Mouse (Mus musculus): ENCODE results near the gene Ubtf. TPM values are rescaled to one million over a fixed set of nuclear protein-coding genes. Genes with fewer than 3 reads are reported as not detected.

Ubtf gene
- polyA plus RNA-seq (2014; fragmentation: Illumina TruSeq; extraction: RNeasy Lipid Tissue Mini Kit (QIAGEN cat#74804)), result 54.4 TPM

DNA sequence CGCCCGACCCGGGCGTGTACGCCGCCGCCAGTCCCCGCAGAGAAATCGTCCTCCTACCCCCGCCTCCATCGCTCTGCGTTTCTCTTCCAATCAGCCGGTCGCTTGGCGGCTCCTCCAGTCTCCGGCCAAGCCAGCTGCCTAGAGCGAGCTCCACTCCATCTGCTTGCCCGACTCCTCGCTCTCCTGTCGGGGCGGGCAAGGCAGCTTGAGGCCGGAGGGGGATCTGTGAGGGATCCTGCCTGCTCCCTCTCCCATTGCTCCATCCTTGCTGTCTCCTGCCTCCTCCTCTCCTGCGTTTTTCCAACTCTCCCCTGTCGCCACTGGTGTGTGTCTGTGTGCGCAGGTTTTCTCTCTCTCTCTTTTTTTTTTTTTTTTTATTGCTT, at the start of gene Ubtf:
Gene Ubtf (minus strand): TSS at position 333 of the 383 bp plus-strand sequence.

DNA sequence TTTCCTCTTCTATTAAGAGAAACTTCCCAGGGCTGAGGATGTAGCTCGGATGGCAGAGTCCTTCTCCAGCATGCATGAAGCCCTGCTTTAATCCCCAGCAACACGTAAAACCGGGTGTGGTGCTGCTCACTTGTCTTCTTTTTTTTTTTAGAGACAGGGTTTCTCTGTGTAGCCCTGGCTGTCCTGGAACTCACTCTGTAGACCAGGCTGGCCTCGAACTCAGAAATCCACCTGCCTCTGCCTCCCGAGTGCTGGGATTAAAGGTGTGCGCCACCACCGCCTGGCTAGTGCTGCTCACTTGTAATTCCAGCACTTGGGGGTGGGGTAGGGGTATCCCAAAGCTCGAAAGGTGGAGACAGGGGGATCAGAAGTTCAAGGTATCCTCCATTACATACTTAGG, 46.6 kb upstream of the Ubtf start, which contains the start of gene Slc4a1:
Gene Slc4a1 (minus strand): TSS at position 101 of the 400 bp plus-strand sequence.

DNA sequence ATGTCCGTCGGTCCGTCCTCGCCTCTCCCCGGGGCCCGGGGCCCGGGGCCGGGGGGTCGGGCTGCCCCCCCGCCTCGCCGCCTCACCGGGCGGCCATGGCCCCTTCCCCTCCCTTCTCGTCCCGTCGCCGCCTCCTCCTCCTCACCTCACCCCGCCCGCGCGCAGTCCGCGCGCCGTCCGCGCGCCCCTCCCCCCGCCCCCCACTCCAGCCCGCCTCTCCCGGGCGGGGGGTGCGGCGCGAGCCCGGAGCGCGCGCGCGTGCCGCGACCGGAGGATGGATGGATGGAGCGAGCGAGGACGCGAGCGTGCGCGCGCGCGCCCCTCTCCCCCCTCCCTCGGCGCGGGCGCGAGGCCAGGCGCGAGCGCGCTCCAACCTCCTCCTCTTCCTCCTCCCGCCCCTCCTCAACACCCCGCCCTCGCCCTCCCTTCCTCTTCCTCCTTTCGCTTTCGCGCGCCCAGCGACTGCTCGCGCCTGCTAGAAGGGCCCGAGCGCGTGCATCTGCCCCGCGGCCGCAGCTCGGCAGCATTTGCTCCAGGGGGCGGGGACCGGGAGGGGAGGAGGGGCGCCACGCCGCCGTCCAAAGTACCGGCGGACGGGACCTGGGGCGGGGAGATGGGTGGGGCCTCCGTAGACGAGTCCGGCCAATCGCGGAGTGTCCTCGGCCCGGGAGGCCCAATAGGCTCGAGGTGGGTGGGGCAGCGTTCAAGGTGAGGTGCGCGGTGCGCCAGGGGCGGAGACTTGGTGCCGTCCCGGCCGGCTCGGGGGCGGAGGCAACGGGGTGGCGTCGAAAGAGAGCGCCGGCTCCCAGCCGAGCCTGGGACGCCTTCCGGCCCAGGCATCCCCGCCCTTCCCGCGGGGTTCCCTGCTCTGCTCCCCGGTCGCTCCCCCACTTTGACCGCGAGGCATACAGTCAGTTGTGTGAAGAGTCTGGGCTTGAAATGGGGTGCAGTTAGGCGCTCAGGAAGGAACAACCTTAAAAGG, 22.8 kb downstream of the Ubtf start, which contains the start of gene Atxn7l3:
Gene Atxn7l3 (minus strand): TSS at position 141 of the 982 bp plus-strand sequence.

DNA sequence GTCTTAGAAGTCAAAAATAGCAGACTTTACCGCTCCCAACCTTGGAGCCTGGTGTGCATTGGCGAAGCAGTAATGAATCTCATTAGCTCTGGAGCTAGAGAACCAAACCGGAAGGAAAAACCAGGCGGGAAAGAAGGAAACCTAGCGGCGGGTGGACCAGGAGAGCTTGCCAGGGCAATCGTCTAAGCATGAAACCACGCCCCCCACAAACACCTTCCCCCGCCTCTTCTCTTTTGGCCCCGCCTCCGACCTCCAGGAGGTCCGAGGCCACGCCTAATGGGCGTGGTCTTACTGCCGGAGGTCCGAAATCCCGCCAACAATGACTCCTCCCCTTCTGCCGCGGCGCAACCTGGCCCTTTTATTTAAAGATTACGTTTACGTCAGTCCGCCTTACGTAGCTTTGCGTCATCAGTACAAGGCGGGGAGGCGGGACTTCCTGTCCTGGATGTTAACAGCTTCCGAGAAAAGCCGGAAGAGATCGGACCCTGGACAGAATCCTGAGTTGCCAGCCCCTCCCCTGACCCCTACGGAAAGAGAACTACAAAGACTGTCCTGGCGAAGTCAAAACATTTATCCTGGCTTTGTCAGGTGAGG, 34.9 kb downstream of the Ubtf start, which contains the start of gene Tmub2:
Gene Tmub2 (plus strand): TSS at position 431 of the 594 bp plus-strand sequence.

DNA sequence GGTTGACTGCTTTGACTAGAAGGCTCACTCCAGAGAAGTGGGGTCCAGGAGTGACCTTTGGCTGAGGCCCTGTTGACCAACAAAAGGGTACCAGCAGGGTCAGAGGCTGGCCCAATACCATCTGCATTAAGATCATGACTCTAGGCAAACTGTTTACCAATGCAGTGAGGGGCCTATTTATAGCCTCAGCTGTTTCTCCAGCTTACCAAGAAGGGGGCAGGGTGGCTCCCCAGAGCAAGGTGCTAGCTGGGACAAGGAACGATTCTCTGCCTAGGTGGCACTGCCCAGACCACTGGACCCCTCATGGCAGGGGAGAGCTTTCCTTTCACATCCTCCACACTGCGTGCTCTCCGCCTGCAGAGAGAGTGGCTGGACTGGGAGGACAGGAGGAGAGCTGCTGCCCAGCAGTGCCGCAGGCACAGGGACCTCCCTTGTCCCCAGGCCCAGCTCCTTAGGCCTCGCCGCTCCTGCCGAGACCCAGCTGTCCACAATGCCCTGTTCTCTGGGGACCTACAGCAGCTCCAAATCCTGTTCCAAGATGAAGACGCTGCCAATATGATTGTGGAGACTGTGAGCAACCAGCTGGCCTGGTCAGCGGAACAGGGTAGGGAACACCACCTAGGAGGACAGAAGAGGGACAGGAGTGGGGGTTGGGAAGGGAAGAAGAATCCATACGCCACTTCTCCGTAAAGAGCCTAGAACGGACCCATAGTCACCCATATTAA, 50.9 kb downstream of the Ubtf start, which contains the start of gene Asb16:
Gene Asb16 (plus strand): TSS at position 224 of the 725 bp plus-strand sequence.

Other genes with a start within 250 kb of the Ubtf start
- gene Mpp2, start 231.2 kb downstream of the Ubtf start, polyA plus RNA-seq (2014; fragmentation: Illumina TruSeq; extraction: RNeasy Lipid Tissue Mini Kit (QIAGEN cat#74804)), result 0.63 TPM
- not detected for gene Ppy, start 218.4 kb downstream of the Ubtf start, polyA plus RNA-seq (2014; fragmentation: Illumina TruSeq; extraction: RNeasy Lipid Tissue Mini Kit (QIAGEN cat#74804))
- gene Pyy, start 211.9 kb downstream of the Ubtf start, polyA plus RNA-seq (2014; fragmentation: Illumina TruSeq; extraction: RNeasy Lipid Tissue Mini Kit (QIAGEN cat#74804)), result not detected
- gene Nags, start 174.2 kb downstream of the Ubtf start, polyA plus RNA-seq (2014; fragmentation: Illumina TruSeq; extraction: RNeasy Lipid Tissue Mini Kit (QIAGEN cat#74804)), result not detected
- gene Tmem101, start 163.3 kb downstream of the Ubtf start, polyA plus RNA-seq (2014; fragmentation: Illumina TruSeq; extraction: RNeasy Lipid Tissue Mini Kit (QIAGEN cat#74804)), result 6.0 TPM
- 73.6 TPM for gene Lsm12, start 134.4 kb downstream of the Ubtf start, polyA plus RNA-seq (2014; fragmentation: Illumina TruSeq; extraction: RNeasy Lipid Tissue Mini Kit (QIAGEN cat#74804))
- gene G6pc3, start 130.1 kb downstream of the Ubtf start, polyA plus RNA-seq (2014; fragmentation: Illumina TruSeq; extraction: RNeasy Lipid Tissue Mini Kit (QIAGEN cat#74804)), result 0.71 TPM
- gene Hdac5, start 89.6 kb downstream of the Ubtf start, polyA plus RNA-seq (2014; fragmentation: Illumina TruSeq; extraction: RNeasy Lipid Tissue Mini Kit (QIAGEN cat#74804)), result 1.00 TPM
- not detected for gene BC030867, start 70.9 kb downstream of the Ubtf start, polyA plus RNA-seq (2014; fragmentation: Illumina TruSeq; extraction: RNeasy Lipid Tissue Mini Kit (QIAGEN cat#74804))
- gene Asb16, start 51.0 kb downstream of the Ubtf start, polyA plus RNA-seq (2014; fragmentation: Illumina TruSeq; extraction: RNeasy Lipid Tissue Mini Kit (QIAGEN cat#74804)), result not detected
- gene Tmub2, start 34.8 kb downstream of the Ubtf start, polyA plus RNA-seq (2014; fragmentation: Illumina TruSeq; extraction: RNeasy Lipid Tissue Mini Kit (QIAGEN cat#74804)), result 3.6 TPM
- gene Atxn7l3, start 23.1 kb downstream of the Ubtf start, polyA plus RNA-seq (2014; fragmentation: Illumina TruSeq; extraction: RNeasy Lipid Tissue Mini Kit (QIAGEN cat#74804)), result 8.8 TPM
- gene Slc4a1, start 46.5 kb upstream of the Ubtf start, polyA plus RNA-seq (2014; fragmentation: Illumina TruSeq; extraction: RNeasy Lipid Tissue Mini Kit (QIAGEN cat#74804)), result not detected
- not detected for gene Rundc3a, start 73.7 kb upstream of the Ubtf start, polyA plus RNA-seq (2014; fragmentation: Illumina TruSeq; extraction: RNeasy Lipid Tissue Mini Kit (QIAGEN cat#74804))
- 2.3 TPM for gene Slc25a39, start 88.2 kb upstream of the Ubtf start, polyA plus RNA-seq (2014; fragmentation: Illumina TruSeq; extraction: RNeasy Lipid Tissue Mini Kit (QIAGEN cat#74804))
- gene Grn, start 110.6 kb upstream of the Ubtf start, polyA plus RNA-seq (2014; fragmentation: Illumina TruSeq; extraction: RNeasy Lipid Tissue Mini Kit (QIAGEN cat#74804)), result 10.5 TPM
- not detected for gene Fam171a2, start 127.9 kb upstream of the Ubtf start, polyA plus RNA-seq (2014; fragmentation: Illumina TruSeq; extraction: RNeasy Lipid Tissue Mini Kit (QIAGEN cat#74804))
- gene Itga2b, start 150.4 kb upstream of the Ubtf start, polyA plus RNA-seq (2014; fragmentation: Illumina TruSeq; extraction: RNeasy Lipid Tissue Mini Kit (QIAGEN cat#74804)), result not detected
- gene Gpatch8, start 236.7 kb upstream of the Ubtf start, polyA plus RNA-seq (2014; fragmentation: Illumina TruSeq; extraction: RNeasy Lipid Tissue Mini Kit (QIAGEN cat#74804)), result 27.2 TPM